Mouse (Mus musculus) embryonic fibroblast, embryonic 13.5 days (primary cell): ENCODE data around the gene Krtcap3. TPM values are rescaled to one million over a fixed set of nuclear protein-coding genes. Genes with fewer than 3 reads are reported as not detected.

Experiments
- H3K27ac ChIP-seq: 2 replicates; pipeline ENCODE4 v1.5.1; 2012; ENCODE audit warnings: low read length, control low read depth, inconsistent platforms; ENCODE audit not compliant: insufficient read depth
- H3K4me1 ChIP-seq: 2 replicates; pipeline ENCODE4 v1.6.1; 2011; ENCODE audit warnings: low read length; ENCODE audit not compliant: control insufficient read depth, insufficient read depth
- H3K4me3 ChIP-seq: 2 replicates; pipeline ENCODE4 v1.5.1; 2011; ENCODE audit warnings: mild to moderate bottlenecking, control low read depth, low read length; ENCODE audit not compliant: insufficient read depth
- CTCF ChIP-seq: IDR thresholded peaks from 2 replicates; pipeline ENCODE4 v1.5.1; 2011; ENCODE audit warnings: mild to moderate bottlenecking, control low read depth, low read length, moderate library complexity, borderline replicate concordance; ENCODE audit not compliant: insufficient read depth
- POLR2A ChIP-seq: IDR thresholded peaks from 2 replicates; pipeline ENCODE4 v1.6.1; 2011; ENCODE audit warnings: low read depth, mild to moderate bottlenecking, control low read depth, low read length, moderate library complexity
- polyA plus RNA-seq: library from polyadenylated mRNA; stranded (reverse); fragments of >200 nt; gene quantifications from 2 replicates; pipeline ENCODE4 v1.2.4, GENCODE M21; 2011; ENCODE audit warnings: low read depth; ENCODE audit not compliant: missing spikeins, insufficient read length

The Krtcap3 gene
- polyA plus RNA-seq, 1 experiment, result 0.81 TPM

DNA sequence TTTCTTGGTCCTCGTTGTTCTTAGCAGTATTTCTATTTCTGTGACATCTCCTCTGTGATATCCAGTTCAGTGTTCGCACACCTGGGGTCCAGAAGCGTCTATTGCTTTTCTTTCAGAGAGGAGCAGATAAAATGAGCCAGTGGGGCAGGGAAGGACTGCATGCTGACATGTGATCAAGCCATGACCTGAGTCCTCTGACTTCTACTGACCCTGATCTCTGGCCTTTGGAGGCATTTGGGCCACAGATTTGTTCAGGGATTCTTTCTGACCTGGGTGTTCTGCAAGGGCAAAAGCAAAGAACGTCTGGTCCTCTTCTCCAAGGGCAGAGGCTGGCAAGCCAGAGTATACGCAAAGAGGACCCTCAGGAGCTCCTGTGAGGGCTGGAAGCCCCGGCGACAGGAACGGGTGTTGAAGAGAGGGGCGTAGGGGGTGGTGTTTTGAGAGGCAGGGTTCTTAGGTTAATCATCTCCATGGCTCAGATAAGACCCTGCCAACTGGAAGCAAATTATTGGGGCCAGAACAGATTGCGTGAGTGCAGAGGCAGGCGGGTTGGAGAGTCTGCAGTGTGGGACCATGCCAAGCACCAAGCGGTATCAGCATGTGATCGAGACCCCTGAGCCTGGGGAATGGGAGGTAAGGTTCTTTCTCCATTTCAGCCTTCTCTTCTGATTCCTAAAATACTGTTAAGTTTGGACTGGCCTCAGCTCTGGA is 45.7 kb downstream of the Krtcap3 start, which contains the start of gene Gckr:
Gene Gckr, plus strand, starts transcription at position 397 of the 711 bp plus-strand sequence.
- H3K4me3 ChIP-seq, result no peak within 1 kb of the TSS
- TF ChIP-seq CTCF (no peak), POLR2A (no peak)
- no peaks in the 10 kb centered on the region for H3K4me1 ChIP-seq
- H3K27ac ChIP-seq, result no peak within 1 kb of the TSS

DNA sequence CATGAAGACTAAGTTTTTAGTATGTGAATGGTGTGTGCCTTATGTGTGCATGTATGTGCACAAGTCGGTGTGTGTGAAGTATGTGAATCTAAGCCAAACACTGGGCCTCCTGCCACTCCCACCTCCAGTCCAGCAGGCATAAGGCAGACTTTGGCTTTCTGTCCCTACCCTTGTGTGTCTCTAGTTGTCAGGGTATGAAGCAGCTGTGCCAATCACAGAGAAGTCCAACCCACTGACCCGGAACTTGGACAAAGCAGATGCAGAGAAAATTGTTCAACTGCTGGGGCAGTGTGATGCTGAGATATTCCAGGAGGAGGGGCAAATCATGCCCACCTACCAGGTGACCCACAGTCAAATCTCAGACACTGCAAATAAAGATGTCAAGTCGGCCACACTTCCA is 46.5 kb downstream of the Krtcap3 start:
- TF ChIP-seq POLR2A, result no peak
- no peak for TF ChIP-seq CTCF
- H3K4me1 ChIP-seq, result no peaks in the 10 kb centered on the region
- no peak overlapping the region for H3K27ac ChIP-seq
- no peak overlapping the region for H3K4me3 ChIP-seq

DNA sequence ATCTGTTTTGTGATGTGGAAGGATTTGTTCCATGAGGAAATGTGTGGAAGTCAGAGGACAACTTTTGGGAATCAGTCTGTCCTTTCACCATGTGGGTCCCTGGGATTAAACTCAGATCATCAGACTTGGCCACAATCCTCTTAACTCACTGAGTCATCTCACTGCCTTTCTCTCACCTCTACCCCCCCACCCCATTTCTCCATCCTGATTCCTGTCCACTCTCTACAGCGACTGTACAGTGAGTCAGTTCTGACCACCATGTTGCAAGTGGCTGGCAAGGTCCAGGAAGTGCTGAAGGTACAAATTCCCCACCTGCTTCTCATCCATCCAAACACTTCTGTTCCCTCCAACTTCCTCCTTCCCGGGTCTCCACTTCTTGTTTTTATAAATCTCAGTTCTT is 47.0 kb downstream of the Krtcap3 start:
- H3K4me1 ChIP-seq, result no peaks in the 10 kb centered on the region
- TF ChIP-seq CTCF (no peak), POLR2A (no peak)
- no peak overlapping the region for H3K4me3 ChIP-seq
- no peak overlapping the region for H3K27ac ChIP-seq

DNA sequence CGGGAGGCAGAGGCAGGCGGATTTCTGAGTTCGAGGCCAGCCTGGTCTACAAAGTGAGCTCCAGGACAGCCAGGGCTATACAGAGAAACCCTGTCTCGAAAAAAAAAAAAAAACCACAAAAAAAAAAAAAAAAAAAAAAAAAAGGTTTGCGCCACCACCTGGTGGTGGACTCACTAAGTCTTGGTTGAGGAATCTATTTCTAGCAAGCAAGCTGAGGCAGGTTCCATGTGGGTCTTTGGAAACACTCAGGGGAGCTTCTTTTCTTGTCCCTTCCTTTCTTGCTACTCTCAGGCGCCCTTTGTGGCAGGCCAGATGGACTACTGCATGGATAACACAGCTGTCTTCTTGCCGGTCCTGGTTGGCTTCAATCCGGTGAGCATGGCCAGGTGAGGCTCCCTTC is 50.4 kb downstream of the Krtcap3 start:
- Histone ChIP-seq H3K4me3 (no peak overlapping the region), H3K4me1 (no peaks in the 10 kb centered on the region), H3K27ac (no peak overlapping the region)
- TF ChIP-seq CTCF (no peak), POLR2A (no peak)

Other genes starting within 250 kb of the Krtcap3 start
- gene Atraid, start 203.4 kb upstream of the Krtcap3 start, polyA plus RNA-seq, result 97.2 and 110 TPM in 2 replicates
- 3.3 and 6.2 TPM in 2 replicates for gene Slc5a6, start 202.8 kb upstream of the Krtcap3 start, polyA plus RNA-seq
- gene Cad, start 196.9 kb upstream of the Krtcap3 start, polyA plus RNA-seq, result 32.6 and 39.5 TPM in 2 replicates
- not detected in 2 replicates for gene Dnajc5g, start 145.4 kb upstream of the Krtcap3 start, polyA plus RNA-seq
- gene Slc30a3, start 143.5 kb upstream of the Krtcap3 start, polyA plus RNA-seq, result not detected in 2 replicates
- not detected in 2 replicates for gene Trim54, start 135.0 kb upstream of the Krtcap3 start, polyA plus RNA-seq
- not detected in 2 replicates for gene Ucn, start 112.9 kb upstream of the Krtcap3 start, polyA plus RNA-seq
- 54.0 and 57.7 TPM in 2 replicates for gene Mpv17, start 97.4 kb upstream of the Krtcap3 start, polyA plus RNA-seq
- gene Gm29609, start 71.8 kb upstream of the Krtcap3 start, polyA plus RNA-seq, result 2.7 and 3.8 TPM in 2 replicates
- 51.0 and 69.2 TPM in 2 replicates for gene Gtf3c2, start 71.5 kb upstream of the Krtcap3 start, polyA plus RNA-seq
- gene Snx17, start 58.5 kb upstream of the Krtcap3 start, polyA plus RNA-seq, result 91.9 and 113 TPM in 2 replicates
- 19.8 and 21.6 TPM in 2 replicates for gene Eif2b4, start 58.3 kb upstream of the Krtcap3 start, polyA plus RNA-seq
- 18.6 and 20.3 TPM in 2 replicates for gene Zfp513, start 49.4 kb upstream of the Krtcap3 start, polyA plus RNA-seq
- 131 and 132 TPM in 2 replicates for gene Ppm1g, start 31.0 kb upstream of the Krtcap3 start, polyA plus RNA-seq
- gene Nrbp1, start 10.8 kb upstream of the Krtcap3 start, polyA plus RNA-seq, result 93.5 and 115 TPM in 2 replicates
- not detected in 2 replicates for gene Gm9970, start 10.5 kb upstream of the Krtcap3 start, polyA plus RNA-seq
- 37.4 and 37.6 TPM in 2 replicates for gene Ift172, start 39.4 kb downstream of the Krtcap3 start, polyA plus RNA-seq
- 25.2 and 34.0 TPM in 2 replicates for gene Fndc4, start 44.4 kb downstream of the Krtcap3 start, polyA plus RNA-seq
- gene Gckr, start 45.8 kb downstream of the Krtcap3 start, polyA plus RNA-seq, result not detected in 2 replicates
- 24.3 and 30.1 TPM in 2 replicates for gene Zfp512, start 200.7 kb downstream of the Krtcap3 start, polyA plus RNA-seq
- gene 4930548H24Rik, start 234.0 kb downstream of the Krtcap3 start, polyA plus RNA-seq, result 0.26 TPM in 1 of 2 replicates, not detected in the other
- 24.9 and 32.9 TPM in 2 replicates for gene Gpn1, start 243.1 kb downstream of the Krtcap3 start, polyA plus RNA-seq